Mouse (Mus musculus) midbrain, embryonic 10.5 days (tissue): ENCODE data around the gene Gnb3. TPM values are rescaled to one million over a fixed set of nuclear protein-coding genes. Genes with fewer than 3 reads are reported as not detected.
A peak's percentile ranks its signal among the peaks of the same experiment; 100 is the strongest.

ENCODE experiments used
- DNase-seq: peaks from one replicate; pipeline ENCODE4 v3.0.0-alpha.2; 2017; ENCODE audit warnings: low spot score
- H3K27ac ChIP-seq: fragments of 300-500 bp; sonication (generic); replicated peaks from 2 replicates; pipeline ENCODE4 v1.5.1; 2016; ENCODE audit warnings: mild to moderate bottlenecking
- H3K27me3 ChIP-seq: fragments of 300-500 bp; sonication (generic); 2 replicates; pipeline ENCODE4 v1.6.1; 2016; ENCODE audit warnings: low read depth, mild to moderate bottlenecking; ENCODE audit not compliant: poor library complexity, severe bottlenecking
- H3K36me3 ChIP-seq: fragments of 300-500 bp; sonication (generic); 2 replicates; pipeline ENCODE4 v1.6.1; 2016; ENCODE audit warnings: mild to moderate bottlenecking, moderate library complexity
- H3K4me1 ChIP-seq: fragments of 300-500 bp; sonication (generic); 2 replicates; pipeline ENCODE4 v1.6.1; 2016
- H3K4me3 ChIP-seq: fragments of 300-500 bp; sonication (generic); 2 replicates; pipeline ENCODE4 v1.5.1; 2016; ENCODE audit warnings: mild to moderate bottlenecking, moderate library complexity
- H3K9me3 ChIP-seq: fragments of 300-500 bp; sonication (generic); replicated peaks from 2 replicates; pipeline ENCODE4 v1.6.1; 2016; ENCODE audit warnings: mild to moderate bottlenecking
- WGBS: fragments of 180-500 bp; shearing (Covaris S2); methylation state at CpG from one replicate; pipeline ENCODE4 v1.1.7; 2016; 5-methylcytosine and 5-hydroxymethylcytosine counted together
- polyA plus RNA-seq: library from polyadenylated mRNA; unstranded; fragments of >200 nt; fragmentation: Nextera tagmentation; extraction: Ambion mirVana; gene quantifications from 2 replicates; pipeline ENCODE4 v1.2.1, GENCODE M21; 2016

Gnb3 gene
- polyA plus RNA-seq, 1 experiment from 2014 or later, result 0.89 TPM

- WGBS, result under 1% methylated on average over 40 of the region's 43 CpGs
- Histone ChIP-seq H3K4me1 (peaks cover 76% of the 10 kb centered on the region), H3K27me3 (peaks cover 71% of the 10 kb centered on the region)
Observed at GRCm38 (mm10) chr6:124863658-124864298, 23.7 kb upstream of the Gnb3 start, which contains the start of gene Gpr162. TSS of gene Gpr162 (minus strand) at chr6:124863983.

DNA sequence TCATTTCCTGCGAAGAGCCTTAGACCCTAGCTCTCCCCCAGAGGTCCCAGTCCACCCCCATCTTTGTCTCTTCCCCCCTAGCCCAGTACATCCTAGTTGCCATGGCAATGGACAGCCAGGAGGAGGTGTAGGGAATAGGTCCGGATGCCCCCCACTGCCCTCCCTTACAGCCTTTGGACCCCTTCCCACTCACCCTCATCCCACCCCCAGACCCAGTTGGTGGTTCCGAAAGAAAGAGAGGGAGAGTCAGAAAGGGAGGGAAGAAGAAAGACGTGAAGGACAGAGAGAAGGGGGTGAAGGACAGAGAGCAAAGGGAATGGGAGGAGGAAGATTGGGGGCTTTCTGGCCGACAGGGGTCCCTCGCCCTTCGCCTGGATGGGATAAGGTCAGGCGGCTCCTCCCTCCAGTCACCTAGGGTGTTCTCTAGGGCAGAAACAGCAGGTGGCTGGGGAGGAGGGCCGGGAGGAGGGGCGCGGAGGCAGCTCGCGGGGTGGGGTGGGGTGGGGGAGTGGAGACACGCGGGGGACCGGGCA is 23.1 kb upstream of the Gnb3 start:
- Histone ChIP-seq H3K9me3 (no peaks in the 10 kb centered on the region), H3K36me3 (0 out of 2 replicates have a peak, but pooled peaks cover 5% of the 10 kb centered on the region), H3K4me3 (peak overlapping the region; percentile 72), H3K4me1 (peaks cover 82% of the 10 kb centered on the region), H3K27ac (peak overlapping the region; percentile 94), H3K27me3 (peaks cover 77% of the 10 kb centered on the region)
- DNase-seq, result peak; percentile 50
- under 1% methylated on average over 16 of the region's 16 CpGs for WGBS

More at GRCm38 (mm10) chr6:124863658-124864298, 23.7 kb upstream of the Gnb3 start, which contains the start of gene Gpr162:
- DNase-seq, result peak; percentile 83
- H3K27ac ChIP-seq, result peak within 1 kb of the TSS; percentile 94
- H3K9me3 ChIP-seq, result no peaks in the 10 kb centered on the region
- peak within 1 kb of the TSS; percentile 72 for H3K4me3 ChIP-seq
- 0 out of 2 replicates have a peak, but pooled peaks cover 5% of the 10 kb centered on the region for H3K36me3 ChIP-seq

DNA sequence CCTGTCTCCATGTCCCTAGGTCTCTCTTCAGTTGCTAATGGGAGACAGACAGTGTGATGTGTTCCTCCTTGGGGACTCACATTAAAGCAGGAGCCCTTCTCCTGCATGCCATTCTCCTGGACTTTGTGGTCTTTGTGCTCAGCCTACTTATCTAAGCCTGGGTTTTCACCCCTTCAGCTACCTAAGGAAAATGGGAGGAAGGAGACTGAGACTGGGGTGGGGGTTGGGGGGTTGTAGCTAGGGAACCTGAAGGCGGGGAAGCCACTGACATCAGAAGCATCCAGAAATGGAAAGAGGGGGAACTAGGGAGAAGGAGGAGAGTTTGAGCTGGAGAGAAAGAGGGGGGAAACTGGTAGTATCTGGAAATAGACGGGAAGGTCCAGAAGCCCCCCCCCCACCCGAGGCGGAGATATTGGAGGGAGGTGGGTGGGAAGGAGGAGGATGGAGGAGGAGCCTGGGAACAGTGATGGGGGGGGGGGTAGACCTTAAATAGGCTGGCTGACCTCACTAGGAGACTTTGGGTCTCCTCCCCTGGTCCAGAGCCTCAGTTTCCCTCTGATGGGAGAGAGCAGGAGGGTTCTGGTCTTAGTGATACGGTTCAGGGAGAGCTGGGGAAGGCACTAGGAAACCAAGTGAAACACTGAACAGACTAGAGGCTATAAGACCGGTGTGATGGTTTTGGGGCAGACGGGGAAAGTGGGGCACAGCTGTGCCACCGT is 22.5 kb upstream of the Gnb3 start:
- Histone ChIP-seq H3K9me3 (no peaks in the 10 kb centered on the region), H3K4me3 (peak overlapping the region; percentile 72), H3K36me3 (0 out of 2 replicates have a peak, but pooled peaks cover 5% of the 10 kb centered on the region), H3K27ac (peak overlapping the region; percentile 94), H3K27me3 (peaks cover 82% of the 10 kb centered on the region), H3K4me1 (peaks cover 88% of the 10 kb centered on the region)
- DNase-seq, result no peak
- 6% methylated on average over 8 of the region's 8 CpGs for WGBS

DNA sequence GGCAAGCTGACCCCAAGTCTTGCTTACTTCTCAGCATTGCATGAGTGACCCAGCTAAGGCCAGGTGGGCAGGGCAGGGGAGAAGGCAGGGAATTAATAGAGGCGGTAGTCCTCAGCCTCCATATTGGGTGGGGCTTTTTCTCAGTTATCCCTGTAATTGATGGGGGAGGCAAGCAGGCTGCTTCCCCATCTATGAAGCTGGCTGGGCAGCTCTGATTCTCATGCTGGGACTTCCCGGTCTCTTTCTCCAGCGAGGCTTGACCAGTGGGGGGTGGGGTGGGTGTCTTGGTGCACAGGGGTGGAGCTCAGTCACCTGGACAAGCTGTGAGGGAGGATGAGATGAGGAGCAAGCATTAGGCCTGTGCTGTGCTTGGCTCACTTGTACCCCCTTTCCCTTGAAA is 21.7 kb upstream of the Gnb3 start:
- WGBS, result 33% methylated on average over 3 of the region's 3 CpGs
- Histone ChIP-seq H3K4me3 (peak overlapping the region; percentile 72), H3K36me3 (0 out of 2 replicates have a peak, but pooled peaks cover 5% of the 10 kb centered on the region), H3K4me1 (peaks cover 95% of the 10 kb centered on the region), H3K27me3 (peaks cover 77% of the 10 kb centered on the region), H3K27ac (peak overlapping the region; percentile 94), H3K9me3 (no peaks in the 10 kb centered on the region)
- no peak for DNase-seq

GRCm38 (mm10) chr6:124861266-124861665 is 21.2 kb upstream of the Gnb3 start:
- Histone ChIP-seq H3K4me3 (peak overlapping the region; percentile 72; the same call in 1 of the 2 replicates), H3K27ac (peak overlapping the region; percentile 94), H3K27me3 (peaks cover 71% of the 10 kb centered on the region), H3K36me3 (0 out of 2 replicates have a peak, but pooled peaks cover 5% of the 10 kb centered on the region), H3K4me1 (peaks cover 95% of the 10 kb centered on the region), H3K9me3 (no peaks in the 10 kb centered on the region)
- 78% methylated on average over 19 of the region's 19 CpGs for WGBS
- DNase-seq, result no peak

DNA sequence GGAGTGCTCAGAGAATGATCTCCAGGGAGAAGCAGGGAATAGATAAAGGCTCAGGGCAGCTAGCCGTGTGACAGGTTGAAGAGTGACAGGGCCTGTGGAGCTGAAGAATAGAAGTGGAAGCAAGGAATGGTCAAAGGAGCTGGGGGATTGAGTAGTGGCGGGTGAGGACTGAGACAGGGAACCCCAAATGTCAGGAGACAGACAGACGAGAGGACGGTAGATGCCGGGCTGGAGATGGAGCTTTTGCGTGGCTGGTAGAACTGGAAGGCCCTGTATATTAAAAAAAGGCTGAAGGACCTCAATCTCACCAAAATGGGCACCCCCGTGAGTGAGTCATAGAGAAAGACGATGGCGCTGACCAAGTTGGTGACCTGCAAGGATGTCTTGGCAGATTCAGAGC is 20.4 kb upstream of the Gnb3 start:
- H3K36me3 ChIP-seq, result 0 out of 2 replicates have a peak, but pooled peaks cover 5% of the 10 kb centered on the region
- WGBS, result 85% methylated on average over 9 of the region's 9 CpGs
- no peak for DNase-seq
- peaks cover 64% of the 10 kb centered on the region for H3K27me3 ChIP-seq
- 0 out of 2 replicates have a peak overlapping the region, but pooled peaks have one; percentile 16 for H3K4me3 ChIP-seq
- no peaks in the 10 kb centered on the region for H3K9me3 ChIP-seq
- H3K27ac ChIP-seq, result 0 out of 2 replicates have a peak overlapping the region, but pooled peaks have one; percentile 19
- peaks cover 94% of the 10 kb centered on the region for H3K4me1 ChIP-seq

- H3K4me3 ChIP-seq, result peak overlapping the region; percentile 16; the same call in 1 of the 2 replicates
- DNase-seq, result peak; percentile 88
- no peaks in the 10 kb centered on the region for H3K9me3 ChIP-seq
- peaks cover 93% of the 10 kb centered on the region for H3K4me1 ChIP-seq
- 0 out of 2 replicates have a peak, but pooled peaks cover 9% of the 10 kb centered on the region for H3K36me3 ChIP-seq
- H3K27ac ChIP-seq, result peak overlapping the region; percentile 19
- H3K27me3 ChIP-seq, result peaks cover 60% of the 10 kb centered on the region
- WGBS, result 11% methylated on average over 12 of the region's 12 CpGs
Observed at GRCm38 (mm10) chr6:124859725-124860124, 19.6 kb upstream of the Gnb3 start.

DNA sequence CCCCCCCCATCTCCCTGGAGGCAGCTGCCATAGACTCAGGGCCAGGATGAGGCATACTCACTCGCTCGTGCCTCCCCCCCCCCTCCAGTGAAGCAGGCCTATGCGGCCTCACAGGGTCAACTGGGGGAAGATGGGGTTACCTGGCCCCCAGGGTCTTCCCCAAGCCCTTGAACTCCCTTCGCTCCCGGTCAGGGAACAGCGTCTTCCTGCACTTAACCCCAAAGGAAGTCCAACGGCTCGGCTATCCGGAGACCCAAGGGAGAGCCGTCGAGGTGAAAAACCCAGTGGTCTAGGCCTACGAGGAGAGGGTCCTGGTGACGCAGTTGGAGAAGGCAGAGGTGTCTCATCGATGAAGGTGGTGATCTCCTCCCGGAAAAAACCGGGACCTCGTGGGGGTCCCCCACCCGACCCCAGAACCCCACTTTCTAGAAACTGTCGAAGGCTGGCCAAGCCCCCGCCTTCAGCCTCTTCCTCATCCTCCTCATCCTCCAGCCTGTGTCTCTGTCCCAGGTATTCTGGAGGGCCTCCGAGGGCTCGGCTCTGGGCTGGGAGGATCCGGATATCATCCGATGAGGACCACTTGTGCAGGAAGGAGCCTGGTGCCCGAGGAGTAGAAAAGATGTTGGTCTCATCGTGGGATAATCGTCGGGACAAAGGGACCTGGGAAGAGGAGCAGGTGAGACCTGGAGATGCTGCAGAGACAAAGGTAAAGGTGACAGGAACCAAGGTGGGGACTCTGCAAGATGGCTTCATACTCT is 18.7 kb upstream of the Gnb3 start:
- WGBS, result 77% methylated on average over 28 of the region's 28 CpGs
- no peak for DNase-seq
- Histone ChIP-seq H3K27me3 (peaks cover 54% of the 10 kb centered on the region), H3K36me3 (peaks cover 16% of the 10 kb centered on the region), H3K4me3 (peak overlapping the region; percentile 70), H3K27ac (peak overlapping the region; percentile 92; the same call in 1 of the 2 replicates), H3K9me3 (no peaks in the 10 kb centered on the region), H3K4me1 (peaks cover 83% of the 10 kb centered on the region)

GRCm38 (mm10) chr6:124857840-124858530 is 17.9 kb upstream of the Gnb3 start:
- 25% methylated on average over 26 of the region's 26 CpGs for WGBS
- peaks cover 22% of the 10 kb centered on the region for H3K36me3 ChIP-seq

GRCm38 (mm10) chr6:124856916-124857839 is 17.1 kb upstream of the Gnb3 start, which contains the start of gene P3h3:
TSS of gene P3h3 (minus strand) at chr6:124857752.
- Histone ChIP-seq H3K27me3 (peaks cover 43% of the 10 kb centered on the region), H3K27ac (peak within 1 kb of the TSS; percentile 92), H3K9me3 (no peaks in the 10 kb centered on the region), H3K4me3 (peak within 1 kb of the TSS; percentile 70), H3K36me3 (peaks cover 27% of the 10 kb centered on the region), H3K4me1 (peaks cover 68% of the 10 kb centered on the region)
- WGBS, result under 1% methylated on average over 85 of the region's 86 CpGs
- DNase-seq, result peak; percentile 90

More at GRCm38 (mm10) chr6:124857840-124858530, 17.9 kb upstream of the Gnb3 start:
- Histone ChIP-seq H3K4me1 (peaks cover 76% of the 10 kb centered on the region), H3K9me3 (no peaks in the 10 kb centered on the region), H3K27me3 (peaks cover 51% of the 10 kb centered on the region), H3K27ac (peak overlapping the region; percentile 92), H3K4me3 (peak overlapping the region; percentile 70)
- DNase-seq, result no peak

GRCm38 (mm10) chr6:124856321-124856720 is 16.2 kb upstream of the Gnb3 start:
- peaks cover 34% of the 10 kb centered on the region for H3K27me3 ChIP-seq
- H3K36me3 ChIP-seq, result peaks cover 27% of the 10 kb centered on the region
- peak overlapping the region; percentile 92 for H3K27ac ChIP-seq
- 5% methylated on average over 14 of the region's 14 CpGs for WGBS
- no peaks in the 10 kb centered on the region for H3K9me3 ChIP-seq
- H3K4me3 ChIP-seq, result peak overlapping the region; percentile 70
- peak; percentile 52 for DNase-seq
- peaks cover 59% of the 10 kb centered on the region for H3K4me1 ChIP-seq
